Mouse (Mus musculus): ENCODE results near the gene Gm4353.
"Not testable (repeated sequence)": the region's sequence is repeated elsewhere in the genome, so short reads cannot be mapped to it uniquely, and the experiment has no call there.

The Gm4353 gene

GRCm38 (mm10) chr7:116084366-116084765 is at the start of gene Gm4353:
Gm4353 (minus strand) TSS chr7:116084635.
- DNase-seq (ENCODE audit: low spot score): not testable (repeated sequence)

GRCm38 (mm10) chr7:116132078-116132477 is 47.6 kb upstream of the Gm4353 start:
- DNase-seq (ENCODE audit: low spot score): peak; percentile 90

GRCm38 (mm10) chr7:116131390-116131789 is 47.0 kb upstream of the Gm4353 start:
- no peak for DNase-seq (ENCODE audit: low spot score)

- DNase-seq (ENCODE audit: low spot score): no peak
Measured at GRCm38 (mm10) chr7:116129374-116129773, 44.9 kb upstream of the Gm4353 start.

GRCm38 (mm10) chr7:116128286-116128685 is 43.9 kb upstream of the Gm4353 start:
- no peak for DNase-seq (ENCODE audit: low spot score)

- DNase-seq (ENCODE audit: low spot score): no peak
Measured at GRCm38 (mm10) chr7:116127052-116127451, 42.6 kb upstream of the Gm4353 start.

- no peak for DNase-seq (ENCODE audit: low spot score)
Measured at GRCm38 (mm10) chr7:116125671-116126070, 41.2 kb upstream of the Gm4353 start.

GRCm38 (mm10) chr7:116124057-116124456 is 39.6 kb upstream of the Gm4353 start:
- no peak for DNase-seq (ENCODE audit: low spot score)

GRCm38 (mm10) chr7:116123597-116123985 is 39.2 kb upstream of the Gm4353 start:
- DNase-seq (ENCODE audit: low spot score): no peak

- DNase-seq (ENCODE audit: low spot score): no peak
Measured at GRCm38 (mm10) chr7:116122981-116123596, 38.7 kb upstream of the Gm4353 start.

- no peak for DNase-seq (ENCODE audit: low spot score)
Measured at GRCm38 (mm10) chr7:116121202-116121601, 36.8 kb upstream of the Gm4353 start.

GRCm38 (mm10) chr7:116120737-116121136 is 36.3 kb upstream of the Gm4353 start:
- DNase-seq (ENCODE audit: low spot score): peak; percentile 32

- DNase-seq (ENCODE audit: low spot score): peak; percentile 35
Measured at GRCm38 (mm10) chr7:116119306-116119857, 34.9 kb upstream of the Gm4353 start.

GRCm38 (mm10) chr7:116115991-116116390 is 31.6 kb upstream of the Gm4353 start:
- no peak for DNase-seq (ENCODE audit: low spot score)

- peak; percentile 31 for DNase-seq (ENCODE audit: low spot score)
Measured at GRCm38 (mm10) chr7:116115216-116115930, 30.9 kb upstream of the Gm4353 start.

- peak; percentile 26 for DNase-seq (ENCODE audit: low spot score)
Measured at GRCm38 (mm10) chr7:116111546-116111945, 27.1 kb upstream of the Gm4353 start.

GRCm38 (mm10) chr7:116110661-116111060 is 26.2 kb upstream of the Gm4353 start:
- DNase-seq (ENCODE audit: low spot score): no peak

GRCm38 (mm10) chr7:116103091-116103490 is 18.7 kb upstream of the Gm4353 start:
- DNase-seq (ENCODE audit: low spot score): no peak

- DNase-seq (ENCODE audit: low spot score): no peak
Measured at GRCm38 (mm10) chr7:116099952-116100528, 15.6 kb upstream of the Gm4353 start.

GRCm38 (mm10) chr7:116093466-116093850 is 9.0 kb upstream of the Gm4353 start:
- no peak for DNase-seq (ENCODE audit: low spot score)

- peak; percentile 91 for DNase-seq (ENCODE audit: low spot score)
Measured at GRCm38 (mm10) chr7:116092710-116093465, 8.5 kb upstream of the Gm4353 start.

- DNase-seq (ENCODE audit: low spot score): no peak
Measured at GRCm38 (mm10) chr7:116060739-116061138, 23.7 kb downstream of the Gm4353 start.
